Mouse (Mus musculus) intestine, embryonic 15.5 days (tissue): ENCODE results near the gene Gm17949. TPM values are rescaled to one million over a fixed set of nuclear protein-coding genes. Genes with fewer than 3 reads are reported as not detected.

Source experiments
- ATAC-seq: fragments of 200-750 bp; cut with Nextera tagmentation; 2 replicates; pipeline ENCODE4 v1.8.0; 2017; ENCODE audit warnings: moderate TSS enrichment, moderate library complexity
- H3K27ac ChIP-seq: fragments of 300-500 bp; sonication (generic); 2 replicates; pipeline ENCODE4 v1.5.1; 2015; ENCODE audit warnings: mild to moderate bottlenecking, inconsistent platforms
- H3K27me3 ChIP-seq: fragments of 300-500 bp; sonication (generic); replicated peaks from 2 replicates; pipeline ENCODE4 v1.6.1; 2015; ENCODE audit warnings: inconsistent platforms
- H3K36me3 ChIP-seq: fragments of 300-500 bp; sonication (generic); 2 replicates; pipeline ENCODE4 v1.6.1; 2015; ENCODE audit warnings: inconsistent platforms
- H3K4me1 ChIP-seq: fragments of 300-500 bp; sonication (generic); replicated peaks from 2 replicates; pipeline ENCODE4 v1.6.1; 2015; ENCODE audit warnings: inconsistent platforms
- H3K4me2 ChIP-seq: fragments of 300-500 bp; sonication (generic); replicated peaks from 2 replicates; pipeline ENCODE4 v1.6.1; 2015; ENCODE audit warnings: mild to moderate bottlenecking, inconsistent platforms
- H3K4me3 ChIP-seq: fragments of 300-500 bp; sonication (generic); replicated peaks from 2 replicates; pipeline ENCODE4 v1.5.1; 2015; ENCODE audit warnings: inconsistent platforms
- H3K9ac ChIP-seq: fragments of 300-500 bp; sonication (generic); 2 replicates; pipeline ENCODE4 v1.6.1; 2015; ENCODE audit warnings: inconsistent platforms
- H3K9me3 ChIP-seq: fragments of 300-500 bp; sonication (generic); 2 replicates; pipeline ENCODE4 v1.6.1; 2016; ENCODE audit warnings: inconsistent platforms
- WGBS: fragments of 180-500 bp; shearing (Covaris S2); methylation state at CpG from one replicate; pipeline ENCODE4 v1.1.7; 2015; 5-methylcytosine and 5-hydroxymethylcytosine counted together
- polyA plus RNA-seq: library from polyadenylated mRNA; unstranded; fragments of >200 nt; fragmentation: Nextera tagmentation; extraction: Ambion mirVana; gene quantifications from 2 replicates; pipeline ENCODE4 v1.2.1, GENCODE M21; 2015

Gene Gm17949
- 0.24 and 0.42 TPM in 2 replicates for polyA plus RNA-seq

- peak within 1 kb of the TSS; percentile 83 for H3K4me2 ChIP-seq
- peak within 1 kb of the TSS; percentile 85 for H3K27ac ChIP-seq
- peak; percentile 96 for ATAC-seq
- H3K27me3 ChIP-seq, result no peaks in the 10 kb centered on the region
- H3K4me3 ChIP-seq, result peak within 1 kb of the TSS; percentile 65
- H3K36me3 ChIP-seq, result peaks cover 16% of the 10 kb centered on the region
- H3K4me1 ChIP-seq, result 0 out of 2 replicates have a peak, but pooled peaks cover 11% of the 10 kb centered on the region
- WGBS, result under 1% methylated on average over 51 of the region's 51 CpGs
- H3K9me3 ChIP-seq, result no peaks in the 10 kb centered on the region
- H3K9ac ChIP-seq, result peak within 1 kb of the TSS; percentile 73
Measured at GRCm38 (mm10) chr17:57011236-57012141, at the start of gene Gm17949, which contains the start of gene Gtf2f1. Gene Gm17949, plus strand, starts transcription at chr17:57011469. Gene Gtf2f1, minus strand, starts transcription at chr17:57011288.

DNA sequence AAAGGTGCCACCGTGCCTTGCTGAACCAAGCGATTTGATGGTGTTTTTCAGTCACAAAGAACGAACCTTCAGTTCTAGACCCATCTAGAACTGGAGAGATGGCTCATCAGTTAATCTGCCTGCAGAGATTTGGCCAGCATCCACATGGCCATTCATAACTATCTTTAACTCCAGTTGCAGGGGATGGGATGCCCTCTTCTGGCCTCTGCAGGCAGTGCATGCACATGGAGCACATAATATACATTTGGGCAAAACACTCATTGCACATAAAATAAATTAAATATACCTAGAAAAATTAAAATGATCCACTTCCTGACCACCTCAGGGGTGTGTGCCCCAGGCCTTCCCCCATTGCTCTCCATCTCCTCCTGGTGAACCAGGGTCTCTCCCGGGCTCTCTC lies 49.4 kb upstream of the Gm17949 start:
- ATAC-seq, result no peak
- Histone ChIP-seq H3K4me1 (peaks cover 4% of the 10 kb centered on the region; the same call in 1 of the 2 replicates), H3K27me3 (no peaks in the 10 kb centered on the region), H3K9ac (no peak overlapping the region), H3K36me3 (no peaks in the 10 kb centered on the region), H3K4me2 (no peak overlapping the region), H3K4me3 (no peak overlapping the region), H3K27ac (no peak overlapping the region), H3K9me3 (no peaks in the 10 kb centered on the region)
- WGBS, result 91% methylated on average over 4 of the region's 4 CpGs

DNA sequence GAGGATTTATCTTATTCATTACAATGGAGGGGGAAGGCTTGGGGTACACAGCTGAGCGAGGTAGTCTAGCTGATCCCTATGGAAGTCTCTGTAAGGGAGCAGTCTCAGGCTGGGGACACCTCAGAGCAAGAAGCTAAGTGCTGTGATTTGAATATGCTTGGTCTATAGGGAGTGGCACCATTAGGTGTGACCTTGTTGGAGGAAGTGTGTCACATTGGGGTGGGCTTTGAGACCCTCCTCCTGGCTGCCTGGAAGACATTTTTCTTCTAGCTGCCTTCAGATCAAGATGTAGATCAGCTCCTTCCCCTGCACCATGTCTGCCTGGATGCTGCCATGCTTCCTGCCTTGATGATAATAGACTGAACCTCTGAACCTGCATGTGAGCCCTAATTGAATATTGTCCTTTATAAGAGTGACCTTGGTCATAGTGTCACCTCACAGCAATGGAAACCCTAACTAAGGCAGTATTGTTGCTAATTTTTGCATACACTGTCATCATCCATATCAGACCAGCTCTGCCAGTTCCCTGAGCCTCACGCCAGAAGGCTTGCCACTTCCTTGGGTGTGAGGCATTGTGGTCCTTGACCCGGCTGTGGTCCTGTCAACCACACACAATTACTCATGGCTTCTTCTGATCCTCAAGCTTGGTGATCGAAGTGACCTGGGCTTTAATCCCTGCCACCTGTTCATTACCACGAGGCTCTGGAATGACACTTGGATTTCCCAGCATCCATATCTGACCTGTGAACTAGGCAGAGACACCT lies 48.4 kb upstream of the Gm17949 start:
- H3K36me3 ChIP-seq, result no peaks in the 10 kb centered on the region
- no peak overlapping the region for H3K4me3 ChIP-seq
- WGBS, result 77% methylated on average over 5 of the region's 5 CpGs
- no peak overlapping the region for H3K9ac ChIP-seq
- no peaks in the 10 kb centered on the region for H3K27me3 ChIP-seq
- H3K27ac ChIP-seq, result no peak overlapping the region
- H3K4me1 ChIP-seq, result peaks cover 4% of the 10 kb centered on the region; the same call in 1 of the 2 replicates
- ATAC-seq, result no peak
- no peaks in the 10 kb centered on the region for H3K9me3 ChIP-seq
- H3K4me2 ChIP-seq, result no peak overlapping the region

GRCm38 (mm10) chr17:56963646-56964045 lies 47.6 kb upstream of the Gm17949 start:
- H3K4me1 ChIP-seq, result no peaks in the 10 kb centered on the region
- 76% methylated on average over 6 of the region's 6 CpGs for WGBS

DNA sequence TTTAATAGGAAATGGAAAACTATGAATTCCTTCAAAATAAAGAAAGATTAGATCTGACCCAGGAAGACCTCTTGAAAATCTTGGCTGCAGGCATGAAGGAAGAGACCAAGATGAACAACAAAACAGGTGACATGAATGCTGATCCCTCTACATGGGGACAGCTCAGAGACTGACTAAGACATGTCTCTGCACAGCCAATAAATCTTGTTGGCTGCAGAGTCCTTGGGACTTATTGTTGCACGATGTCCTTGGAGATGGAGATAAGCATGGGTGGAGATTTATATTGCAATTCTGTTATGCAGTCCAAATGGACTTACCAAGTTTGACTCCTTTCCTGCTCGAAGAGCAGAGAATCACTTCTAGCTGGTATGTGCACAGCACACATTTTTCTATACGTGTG lies 41.9 kb upstream of the Gm17949 start:
- no peak overlapping the region for H3K4me3 ChIP-seq
- no peak overlapping the region for H3K4me2 ChIP-seq
- H3K9ac ChIP-seq, result no peak overlapping the region
- no peak for ATAC-seq
- H3K36me3 ChIP-seq, result no peaks in the 10 kb centered on the region
- no peaks in the 10 kb centered on the region for H3K9me3 ChIP-seq
- 0 out of 2 replicates have a peak, but pooled peaks cover under 1% of the 10 kb centered on the region for H3K4me1 ChIP-seq
- 42% methylated on average over 3 of the region's 3 CpGs for WGBS
- no peaks in the 10 kb centered on the region for H3K27me3 ChIP-seq
- H3K27ac ChIP-seq, result no peak overlapping the region

More at GRCm38 (mm10) chr17:56963646-56964045, 47.6 kb upstream of the Gm17949 start:
- no peaks in the 10 kb centered on the region for H3K36me3 ChIP-seq
- H3K27me3 ChIP-seq, result no peaks in the 10 kb centered on the region
- no peak overlapping the region for H3K27ac ChIP-seq
- H3K4me2 ChIP-seq, result no peak overlapping the region
- no peaks in the 10 kb centered on the region for H3K9me3 ChIP-seq
- H3K4me3 ChIP-seq, result no peak overlapping the region
- no peak overlapping the region for H3K9ac ChIP-seq
- peak; percentile 41; the same call in 1 of the 2 replicates for ATAC-seq

DNA sequence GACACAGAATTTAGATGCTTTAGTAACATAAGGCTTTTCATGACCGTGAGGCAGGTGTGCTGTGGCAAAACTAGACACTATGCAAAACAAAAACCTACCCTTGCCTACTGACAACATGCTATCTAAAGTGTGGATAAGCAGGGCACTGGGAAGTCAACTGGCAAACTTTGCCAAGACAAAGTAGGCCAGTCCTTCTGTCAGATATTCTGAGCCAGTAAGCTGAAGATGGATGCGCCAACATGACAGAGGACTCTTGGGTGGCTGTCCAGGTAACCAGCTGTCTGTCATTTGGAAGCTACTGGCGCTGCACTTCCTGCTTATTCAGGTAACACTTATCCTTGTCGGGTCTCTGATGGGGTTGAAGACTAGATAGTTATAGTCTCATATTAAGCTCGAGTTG lies 41.2 kb upstream of the Gm17949 start:
- WGBS, result 67% methylated on average over 5 of the region's 5 CpGs
- Histone ChIP-seq H3K9me3 (no peaks in the 10 kb centered on the region), H3K27ac (no peak overlapping the region), H3K9ac (no peak overlapping the region), H3K4me3 (no peak overlapping the region), H3K27me3 (no peaks in the 10 kb centered on the region), H3K36me3 (no peaks in the 10 kb centered on the region), H3K4me2 (no peak overlapping the region), H3K4me1 (0 out of 2 replicates have a peak, but pooled peaks cover 5% of the 10 kb centered on the region)
- ATAC-seq, result no peak

DNA sequence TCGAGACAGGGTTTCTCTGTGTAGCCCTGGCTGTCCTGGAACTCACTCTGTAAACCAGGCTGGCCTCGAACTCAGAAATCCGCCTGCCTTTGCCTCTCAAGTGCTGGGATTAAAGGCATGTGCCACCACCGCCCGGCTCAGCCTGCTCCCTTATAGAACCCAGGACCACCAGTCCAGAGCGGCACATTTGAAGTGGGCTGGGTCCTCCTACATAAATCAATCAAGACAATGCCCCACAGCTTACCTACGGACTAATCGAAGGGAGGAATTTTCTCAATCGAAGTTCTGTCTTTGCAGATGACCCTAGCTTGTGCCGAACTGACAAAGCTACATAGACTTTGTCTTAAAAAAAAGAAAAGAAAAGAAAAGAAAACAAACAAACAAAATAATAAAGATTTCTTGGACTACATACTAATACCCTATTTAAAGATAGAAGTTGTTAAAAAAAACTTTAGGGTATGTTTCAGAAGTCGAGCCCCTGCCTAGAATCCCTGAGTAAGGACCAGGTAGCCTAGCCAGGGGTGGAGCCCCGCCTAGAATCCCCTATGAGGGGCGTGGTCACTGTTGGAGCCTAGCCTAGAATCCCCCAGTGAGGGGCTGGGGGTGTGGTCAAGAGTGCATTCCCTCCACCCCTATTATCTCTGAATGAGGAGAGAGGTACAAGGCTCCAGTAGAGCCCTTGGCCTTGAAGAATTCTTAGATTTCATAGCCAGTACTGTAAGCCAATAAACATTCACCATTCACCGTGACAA lies 37.1 kb upstream of the Gm17949 start:
- peaks cover 13% of the 10 kb centered on the region; the same call in 1 of the 2 replicates for H3K4me1 ChIP-seq
- H3K4me2 ChIP-seq, result no peak overlapping the region
- peak; percentile 13 for ATAC-seq
- H3K27me3 ChIP-seq, result no peaks in the 10 kb centered on the region
- H3K9ac ChIP-seq, result no peak overlapping the region
- H3K4me3 ChIP-seq, result no peak overlapping the region
- H3K9me3 ChIP-seq, result no peaks in the 10 kb centered on the region
- 64% methylated on average over 13 of the region's 14 CpGs for WGBS
- H3K36me3 ChIP-seq, result no peaks in the 10 kb centered on the region
- no peak overlapping the region; the same call in 1 of the 2 replicates for H3K27ac ChIP-seq

GRCm38 (mm10) chr17:56974708-56975240 lies 36.5 kb upstream of the Gm17949 start:
- no peak overlapping the region for H3K4me2 ChIP-seq
- no peak overlapping the region for H3K4me3 ChIP-seq
- no peak overlapping the region for H3K9ac ChIP-seq
- no peaks in the 10 kb centered on the region for H3K9me3 ChIP-seq
- no peaks in the 10 kb centered on the region for H3K36me3 ChIP-seq
- 61% methylated on average over 5 of the region's 5 CpGs for WGBS
- H3K4me1 ChIP-seq, result peaks cover 13% of the 10 kb centered on the region; the same call in 1 of the 2 replicates
- peak; percentile 52 for ATAC-seq
- no peaks in the 10 kb centered on the region for H3K27me3 ChIP-seq
- no peak overlapping the region; the same call in 1 of the 2 replicates for H3K27ac ChIP-seq

DNA sequence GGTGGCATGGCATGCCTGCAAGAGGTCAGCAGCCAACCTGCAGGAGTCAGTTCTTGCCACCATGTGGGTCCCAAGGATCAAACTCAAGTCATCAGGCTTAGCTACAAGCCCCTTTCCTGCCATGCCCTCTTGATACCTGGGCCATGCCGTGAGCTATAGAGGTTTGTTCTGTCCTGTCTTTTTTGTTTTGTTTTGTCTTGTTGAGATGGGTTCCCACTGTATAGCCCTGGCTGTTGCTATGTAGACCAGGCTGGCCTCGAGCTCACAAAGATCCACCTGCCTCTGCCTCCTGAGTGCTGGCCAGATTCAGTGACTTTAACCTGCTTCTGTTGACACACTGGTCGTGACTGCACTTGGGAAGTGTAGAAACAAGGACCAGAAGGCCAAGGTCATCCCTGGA lies 35.9 kb upstream of the Gm17949 start:
- no peaks in the 10 kb centered on the region for H3K27me3 ChIP-seq
- peaks cover 13% of the 10 kb centered on the region for H3K4me1 ChIP-seq
- no peak overlapping the region for H3K4me2 ChIP-seq
- ATAC-seq, result no peak
- H3K9me3 ChIP-seq, result no peaks in the 10 kb centered on the region
- no peaks in the 10 kb centered on the region for H3K36me3 ChIP-seq
- 62% methylated on average over 3 of the region's 3 CpGs for WGBS
- no peak overlapping the region for H3K9ac ChIP-seq
- no peak overlapping the region; the same call in 1 of the 2 replicates for H3K27ac ChIP-seq
- no peak overlapping the region for H3K4me3 ChIP-seq

GRCm38 (mm10) chr17:56976531-56977390 lies 34.5 kb upstream of the Gm17949 start:
- Histone ChIP-seq H3K4me3 (no peak overlapping the region), H3K4me2 (no peak overlapping the region), H3K9me3 (no peaks in the 10 kb centered on the region), H3K27me3 (no peaks in the 10 kb centered on the region), H3K27ac (peak overlapping the region; percentile 41; the same call in 1 of the 2 replicates), H3K36me3 (no peaks in the 10 kb centered on the region), H3K9ac (no peak overlapping the region), H3K4me1 (peaks cover 13% of the 10 kb centered on the region)
- WGBS, result 64% methylated on average over 8 of the region's 8 CpGs
- peak; percentile 24 for ATAC-seq

- H3K27ac ChIP-seq, result peak overlapping the region; percentile 37; the same call in 1 of the 2 replicates
- ATAC-seq, result peak; percentile 31; the same call in 1 of the 2 replicates
- peaks cover 12% of the 10 kb centered on the region for H3K4me1 ChIP-seq
- WGBS, result 27% methylated on average over 5 of the region's 8 CpGs
- peak overlapping the region; percentile 18 for H3K4me2 ChIP-seq
- no peaks in the 10 kb centered on the region for H3K36me3 ChIP-seq
- H3K4me3 ChIP-seq, result no peak overlapping the region
- no peaks in the 10 kb centered on the region for H3K9me3 ChIP-seq
- no peak overlapping the region for H3K9ac ChIP-seq
- H3K27me3 ChIP-seq, result no peaks in the 10 kb centered on the region
Measured at GRCm38 (mm10) chr17:56979524-56979923, 31.7 kb upstream of the Gm17949 start.
